Mouse (Mus musculus) G1E (cell line): ENCODE measurements at regions not wholly inside any gene's neighbourhood (a gene's known extent, or its start where the extent isn't known, plus 50 kb on each side); places are given as distances from the start of the nearest gene placed in this dataset.

Experiments used
- CTCF ChIP-seq: IDR thresholded peaks from 2 replicates; pipeline ENCODE4 v1.5.1; 2012; ENCODE audit warnings: low read depth, low read length, inconsistent platforms, mixed read lengths
- GATA2 ChIP-seq: IDR thresholded peaks from 2 replicates; pipeline ENCODE4 v1.6.1; 2012; ENCODE audit warnings: low read depth, low read length, inconsistent platforms, borderline replicate concordance

DNA sequence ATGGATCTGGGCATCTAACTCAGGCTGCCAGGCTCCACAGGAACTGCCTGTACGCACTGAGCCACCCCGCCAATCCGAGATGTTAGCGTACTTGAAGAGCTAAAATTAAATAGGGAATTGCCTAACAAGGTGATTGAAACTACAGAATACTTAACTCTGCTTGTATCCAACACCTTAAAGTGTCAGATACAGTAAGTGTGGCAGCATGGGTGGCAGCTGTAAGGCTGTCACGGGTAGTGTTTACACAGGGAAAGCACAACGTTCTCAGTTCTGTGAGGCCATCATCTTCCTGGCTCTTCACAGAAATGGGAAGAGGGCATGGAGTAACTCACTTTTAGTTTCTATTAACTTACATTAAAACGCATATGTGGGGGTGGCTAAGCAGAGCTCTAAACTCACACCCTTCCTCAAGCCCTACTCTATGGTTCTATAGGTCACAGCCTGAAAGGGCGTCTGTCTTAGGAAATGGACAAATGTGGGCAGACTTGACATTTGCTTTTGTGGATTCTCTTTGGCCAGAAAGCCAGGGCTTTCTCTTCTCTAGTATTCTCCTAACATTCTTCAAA, 325.2 kb upstream of the Jarid2 start:
- TF ChIP-seq CTCF (no peak), GATA2 (no peak)
